Mouse (Mus musculus): ENCODE measurements around the gene Tmem33. TPM values are rescaled to one million over a fixed set of nuclear protein-coding genes. Genes with fewer than 3 reads are reported as not detected.

Tmem33 gene
- polyA plus RNA-seq, 1 experiment from 2014 or later: 48.3 TPM

- H3K27ac ChIP-seq (replicated peaks in 1 of 2; ENCODE audit: control insufficient read depth in 1 of 2, insufficient read depth in 1 of 2, low read depth in 2 of 2, low read length in 2 of 2): peak within 1 kb of the TSS; percentile 75 to 89
- H3K36me3 ChIP-seq (ENCODE audit: control insufficient read depth, insufficient read depth, low read length): peaks cover 14% of the 10 kb centered on the region
- under 1% methylated on average over 81 of the region's 83 CpGs for WGBS
- H3K4me2 ChIP-seq (ENCODE audit: low read length): peak within 1 kb of the TSS; percentile 83
- H3K9ac ChIP-seq (ENCODE audit: low read length): peak within 1 kb of the TSS; percentile 96
- no peaks in the 10 kb centered on the region for H3K27me3 ChIP-seq (ENCODE audit: control insufficient read depth, insufficient read depth, low read length)
- ATAC-seq (ENCODE audit: insufficient number of reproducible peaks, insufficient read depth, low FRiP score, low read depth): peak; percentile 97
- H3K9me3 ChIP-seq (ENCODE audit: control insufficient read depth, low read length): no peaks in the 10 kb centered on the region
- H3K4me3 ChIP-seq (ENCODE audit: control insufficient read depth in 1 of 2, insufficient read depth in 1 of 2, low read depth in 1 of 2, low read length in 2 of 2): peak within 1 kb of the TSS; percentile 87 to 99
- H3K4me1 ChIP-seq (ENCODE audit: control insufficient read depth in 2 of 2, insufficient read depth in 2 of 2, low read length in 2 of 2): peaks cover 0 to 25% of the 10 kb centered on the region in 2 experiments; a peak in 2 of 4 replicates
These were observed 46.5 kb downstream of the Tmem33 start, which contains the start of gene Slc30a9 for GRCm38 (mm10) chr5:67306698-67307521. Slc30a9 (plus strand) TSS chr5:67306955.

GRCm38 (mm10) chr5:67307659-67308222 lies 47.4 kb downstream of the Tmem33 start:
- 24% methylated on average over 13 of the region's 13 CpGs for WGBS
- Histone ChIP-seq H3K36me3 (ENCODE audit: control insufficient read depth, insufficient read depth, low read length) (peaks cover 14% of the 10 kb centered on the region), H3K27me3 (ENCODE audit: control insufficient read depth, insufficient read depth, low read length) (no peaks in the 10 kb centered on the region), H3K27ac (replicated peaks in 1 of 2; ENCODE audit: control insufficient read depth in 1 of 2, insufficient read depth in 1 of 2, low read depth in 2 of 2, low read length in 2 of 2) (peak overlapping the region; percentile 54 to 89; a peak in 2 of 4 replicates), H3K4me2 (ENCODE audit: low read length) (peak overlapping the region; percentile 83), H3K4me1 (ENCODE audit: control insufficient read depth in 2 of 2, insufficient read depth in 2 of 2, low read length in 2 of 2) (peaks cover 0 to 25% of the 10 kb centered on the region in 2 experiments; a peak in 2 of 4 replicates), H3K4me3 (ENCODE audit: control insufficient read depth in 1 of 2, insufficient read depth in 1 of 2, low read depth in 1 of 2, low read length in 2 of 2) (peak overlapping the region; percentile 87 to 99), H3K9ac (ENCODE audit: low read length) (peak overlapping the region; percentile 96), H3K9me3 (ENCODE audit: control insufficient read depth, low read length) (no peaks in the 10 kb centered on the region)
- no peak for ATAC-seq (ENCODE audit: insufficient number of reproducible peaks, insufficient read depth, low FRiP score, low read depth)

GRCm38 (mm10) chr5:67311811-67312521 lies 51.6 kb downstream of the Tmem33 start:
- H3K27ac ChIP-seq (replicated peaks in 1 of 2; ENCODE audit: control insufficient read depth in 1 of 2, insufficient read depth in 1 of 2, low read depth in 2 of 2, low read length in 2 of 2): no peak overlapping the region
- WGBS: 59% methylated on average over 3 of the region's 3 CpGs
- H3K9me3 ChIP-seq (ENCODE audit: control insufficient read depth, low read length): no peaks in the 10 kb centered on the region
- H3K4me3 ChIP-seq (ENCODE audit: control insufficient read depth in 1 of 2, insufficient read depth in 1 of 2, low read depth in 1 of 2, low read length in 2 of 2): no peak overlapping the region
- H3K9ac ChIP-seq (ENCODE audit: low read length): no peak overlapping the region
- peaks cover 25% of the 10 kb centered on the region for H3K36me3 ChIP-seq (ENCODE audit: control insufficient read depth, insufficient read depth, low read length)
- peaks cover 0 to 21% of the 10 kb centered on the region in 2 experiments; a peak in 2 of 4 replicates for H3K4me1 ChIP-seq (ENCODE audit: control insufficient read depth in 2 of 2, insufficient read depth in 2 of 2, low read length in 2 of 2)
- no peak overlapping the region for H3K4me2 ChIP-seq (ENCODE audit: low read length)
- no peaks in the 10 kb centered on the region for H3K27me3 ChIP-seq (ENCODE audit: control insufficient read depth, insufficient read depth, low read length)
- ATAC-seq (ENCODE audit: insufficient number of reproducible peaks, insufficient read depth, low FRiP score, low read depth): no peak

GRCm38 (mm10) chr5:67312522-67312851 lies 52.1 kb downstream of the Tmem33 start:
- Histone ChIP-seq H3K9me3 (ENCODE audit: control insufficient read depth, low read length) (no peaks in the 10 kb centered on the region), H3K4me1 (ENCODE audit: control insufficient read depth in 2 of 2, insufficient read depth in 2 of 2, low read length in 2 of 2) (peaks cover 0 to 21% of the 10 kb centered on the region in 2 experiments; a peak in 2 of 4 replicates), H3K36me3 (ENCODE audit: control insufficient read depth, insufficient read depth, low read length) (peaks cover 29% of the 10 kb centered on the region), H3K27ac (replicated peaks in 1 of 2; ENCODE audit: control insufficient read depth in 1 of 2, insufficient read depth in 1 of 2, low read depth in 2 of 2, low read length in 2 of 2) (no peak overlapping the region), H3K4me2 (ENCODE audit: low read length) (no peak overlapping the region), H3K9ac (ENCODE audit: low read length) (no peak overlapping the region), H3K27me3 (ENCODE audit: control insufficient read depth, insufficient read depth, low read length) (no peaks in the 10 kb centered on the region), H3K4me3 (ENCODE audit: control insufficient read depth in 1 of 2, insufficient read depth in 1 of 2, low read depth in 1 of 2, low read length in 2 of 2) (no peak overlapping the region)
- WGBS: 91% methylated on average over 3 of the region's 3 CpGs
- ATAC-seq (ENCODE audit: insufficient number of reproducible peaks, insufficient read depth, low FRiP score, low read depth): no peak

GRCm38 (mm10) chr5:67321656-67322268 lies 61.4 kb downstream of the Tmem33 start:
- no peaks in the 10 kb centered on the region for H3K4me1 ChIP-seq (ENCODE audit: control insufficient read depth in 2 of 2, insufficient read depth in 2 of 2, low read length in 2 of 2)
- ATAC-seq (ENCODE audit: insufficient number of reproducible peaks, insufficient read depth, low FRiP score, low read depth): no peak
- H3K4me2 ChIP-seq (ENCODE audit: low read length): no peak overlapping the region
- 89% methylated on average over 17 of the region's 17 CpGs for WGBS
- no peaks in the 10 kb centered on the region for H3K27me3 ChIP-seq (ENCODE audit: control insufficient read depth, insufficient read depth, low read length)
- H3K27ac ChIP-seq (replicated peaks in 1 of 2; ENCODE audit: control insufficient read depth in 1 of 2, insufficient read depth in 1 of 2, low read depth in 2 of 2, low read length in 2 of 2): no peak overlapping the region
- H3K9ac ChIP-seq (ENCODE audit: low read length): no peak overlapping the region
- H3K9me3 ChIP-seq (ENCODE audit: control insufficient read depth, low read length): no peaks in the 10 kb centered on the region
- H3K36me3 ChIP-seq (ENCODE audit: control insufficient read depth, insufficient read depth, low read length): peaks cover 44% of the 10 kb centered on the region
- H3K4me3 ChIP-seq (ENCODE audit: control insufficient read depth in 1 of 2, insufficient read depth in 1 of 2, low read depth in 1 of 2, low read length in 2 of 2): no peak overlapping the region

GRCm38 (mm10) chr5:67324032-67324431 lies 63.7 kb downstream of the Tmem33 start:
- Histone ChIP-seq H3K4me3 (ENCODE audit: control insufficient read depth in 1 of 2, insufficient read depth in 1 of 2, low read depth in 1 of 2, low read length in 2 of 2) (no peak overlapping the region), H3K27ac (replicated peaks in 1 of 2; ENCODE audit: control insufficient read depth in 1 of 2, insufficient read depth in 1 of 2, low read depth in 2 of 2, low read length in 2 of 2) (no peak overlapping the region), H3K4me1 (ENCODE audit: control insufficient read depth in 2 of 2, insufficient read depth in 2 of 2, low read length in 2 of 2) (no peaks in the 10 kb centered on the region), H3K27me3 (ENCODE audit: control insufficient read depth, insufficient read depth, low read length) (no peaks in the 10 kb centered on the region), H3K9ac (ENCODE audit: low read length) (no peak overlapping the region), H3K9me3 (ENCODE audit: control insufficient read depth, low read length) (no peaks in the 10 kb centered on the region), H3K36me3 (ENCODE audit: control insufficient read depth, insufficient read depth, low read length) (peaks cover 43% of the 10 kb centered on the region), H3K4me2 (ENCODE audit: low read length) (no peak overlapping the region)
- no peak for ATAC-seq (ENCODE audit: insufficient number of reproducible peaks, insufficient read depth, low FRiP score, low read depth)
- WGBS: 59% methylated on average over 1 of the region's 1 CpGs

- peaks cover 68% of the 10 kb centered on the region for H3K36me3 ChIP-seq (ENCODE audit: control insufficient read depth, insufficient read depth, low read length)
- no peaks in the 10 kb centered on the region for H3K4me1 ChIP-seq (ENCODE audit: control insufficient read depth in 2 of 2, insufficient read depth in 2 of 2, low read length in 2 of 2)
- no peaks in the 10 kb centered on the region for H3K27me3 ChIP-seq (ENCODE audit: control insufficient read depth, insufficient read depth, low read length)
These were observed 80.4 kb downstream of the Tmem33 start for GRCm38 (mm10) chr5:67340811-67341210.

More at GRCm38 (mm10) chr5:67340811-67341210, 80.4 kb downstream of the Tmem33 start:
- Histone ChIP-seq H3K4me2 (ENCODE audit: low read length) (no peak overlapping the region), H3K4me3 (ENCODE audit: control insufficient read depth in 1 of 2, insufficient read depth in 1 of 2, low read depth in 1 of 2, low read length in 2 of 2) (no peak overlapping the region), H3K9ac (ENCODE audit: low read length) (no peak overlapping the region), H3K9me3 (ENCODE audit: control insufficient read depth, low read length) (no peaks in the 10 kb centered on the region), H3K27ac (replicated peaks in 1 of 2; ENCODE audit: control insufficient read depth in 1 of 2, insufficient read depth in 1 of 2, low read depth in 2 of 2, low read length in 2 of 2) (no peak overlapping the region)
- WGBS: 94% methylated on average over 6 of the region's 6 CpGs
- ATAC-seq (ENCODE audit: insufficient number of reproducible peaks, insufficient read depth, low FRiP score, low read depth): no peak

Data from heart, embryonic 14.5 days (tissue).